Mouse (Mus musculus): ENCODE measurements around the gene Ryr3. TPM values are rescaled to one million over a fixed set of nuclear protein-coding genes. Genes with fewer than 3 reads are reported as not detected.
"Not testable (repeated sequence)": the region's sequence is repeated elsewhere in the genome, so short reads cannot be mapped to it uniquely, and the experiment has no call there.

Gene Ryr3
- total RNA-seq, 2 experiments from 2014 or later: 2.4 to 2.6 TPM

- intact Hi-C loops (cut with DNase I; ENCODE audit: low total_unique reads): no loop called here
- no peak for DNase-seq
Observed at GRCm38 (mm10) chr2:113115897-113116283, 101.0 kb downstream of the Ryr3 start.

GRCm38 (mm10) chr2:113115248-113115896 lies 101.5 kb downstream of the Ryr3 start:
- peak; percentile 17 for DNase-seq
- intact Hi-C loops (cut with DNase I; ENCODE audit: low total_unique reads): no loop called here

- DNase-seq: no peak
- intact Hi-C loops (cut with DNase I; ENCODE audit: low total_unique reads): no loop called here
Observed at GRCm38 (mm10) chr2:113104609-113105008, 112.3 kb downstream of the Ryr3 start.

DNA sequence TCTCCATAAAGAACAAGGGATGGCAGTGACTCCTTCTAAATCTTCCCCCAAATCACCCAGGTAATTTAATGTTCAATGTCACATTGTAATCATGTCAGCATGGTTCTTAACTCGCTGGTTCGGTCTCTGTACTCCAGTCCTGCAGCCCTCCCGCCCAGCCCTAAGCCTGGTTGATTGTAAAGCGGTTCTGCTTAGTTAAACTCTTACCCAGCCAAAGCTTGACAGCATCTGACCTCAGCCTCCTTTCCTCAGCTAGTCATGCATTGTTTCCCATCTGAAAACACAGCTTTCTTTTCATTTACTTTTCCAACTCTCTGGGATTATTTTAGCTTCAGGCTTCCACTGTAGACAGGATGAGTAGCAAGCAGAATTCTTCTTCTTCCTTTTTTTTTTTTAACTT lies 121.7 kb downstream of the Ryr3 start:
- DNase-seq: no peak
- intact Hi-C loops (cut with DNase I; ENCODE audit: low total_unique reads): no loop called here

GRCm38 (mm10) chr2:113094088-113094487 lies 122.8 kb downstream of the Ryr3 start:
- DNase-seq: no peak
- intact Hi-C loops (cut with DNase I; ENCODE audit: low total_unique reads): no loop called here

GRCm38 (mm10) chr2:113092756-113093155 lies 124.1 kb downstream of the Ryr3 start:
- no peak for DNase-seq
- intact Hi-C loops (cut with DNase I; ENCODE audit: low total_unique reads): no loop called here

- intact Hi-C loops (cut with DNase I; ENCODE audit: low total_unique reads): not testable (repeated sequence)
Observed at GRCm38 (mm10) chr2:113091316-113091715, 125.6 kb downstream of the Ryr3 start.

DNA sequence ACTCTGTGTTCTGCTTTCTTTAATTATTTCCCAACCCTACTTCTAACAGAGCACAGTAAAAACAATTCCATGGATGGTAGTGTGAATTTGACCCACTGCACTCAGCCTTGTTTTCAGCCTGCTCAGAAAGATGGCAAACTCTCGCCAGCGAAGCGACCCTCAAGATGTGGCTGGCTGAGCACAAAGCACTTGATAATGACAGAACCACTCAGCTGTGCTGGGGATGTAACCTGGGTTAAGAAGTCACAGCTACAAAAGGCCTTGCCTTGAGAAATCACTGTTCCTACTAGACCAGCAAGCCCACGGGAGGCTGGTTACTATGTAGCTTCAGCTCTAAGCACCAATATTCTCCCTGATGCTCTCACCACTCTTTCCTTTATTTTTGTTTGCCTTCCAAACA lies 140.5 kb downstream of the Ryr3 start:
- no peak for DNase-seq
- intact Hi-C loops (cut with DNase I; ENCODE audit: low total_unique reads): no loop called here

More at GRCm38 (mm10) chr2:113091316-113091715, 125.6 kb downstream of the Ryr3 start:
- not testable (repeated sequence) for DNase-seq

DNA sequence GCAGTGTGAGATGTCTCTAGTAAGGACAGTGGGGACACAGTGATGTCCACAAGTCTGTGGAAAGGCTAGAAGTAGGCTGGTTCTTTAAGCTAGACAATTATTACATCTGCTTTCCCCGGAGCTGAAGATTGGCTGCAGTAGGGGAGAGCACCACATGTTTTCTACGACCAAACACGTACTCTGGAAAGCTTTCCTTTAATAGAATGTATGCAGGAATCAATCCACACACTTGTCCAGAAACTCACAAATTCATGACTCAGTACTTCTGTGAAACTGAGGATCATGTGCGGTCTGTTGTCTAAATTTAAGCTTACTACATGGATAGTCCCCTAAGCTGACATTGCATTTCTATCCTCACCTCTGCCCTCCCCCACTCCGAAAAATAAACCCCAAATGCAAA lies 157.5 kb downstream of the Ryr3 start:
- intact Hi-C loops (cut with DNase I; ENCODE audit: low total_unique reads): no loop called here
- DNase-seq: no peak

- no peak for DNase-seq
- intact Hi-C loops (cut with DNase I; ENCODE audit: low total_unique reads): no loop called here
Observed at GRCm38 (mm10) chr2:113058914-113059313, 158.0 kb downstream of the Ryr3 start.

DNA sequence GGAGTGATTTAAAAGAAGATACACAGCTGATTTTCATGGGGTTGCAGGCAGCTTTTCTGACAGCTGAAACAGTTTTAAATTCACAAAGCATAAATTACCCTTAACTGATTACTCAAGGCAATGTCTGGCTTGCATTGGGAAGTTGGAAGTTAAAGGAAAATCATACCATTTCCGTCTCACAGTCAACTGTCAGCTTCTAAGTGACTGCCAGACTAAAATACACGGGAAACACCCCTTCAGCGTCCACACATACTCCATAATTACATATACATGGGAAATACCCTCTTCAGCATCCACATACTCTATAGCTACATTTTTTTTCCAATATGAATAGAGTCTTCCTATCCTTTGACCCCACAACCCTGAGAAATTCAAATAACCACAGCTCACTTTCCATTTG lies 158.8 kb downstream of the Ryr3 start:
- intact Hi-C loops (cut with DNase I; ENCODE audit: low total_unique reads): no loop called here
- DNase-seq: no peak

DNA sequence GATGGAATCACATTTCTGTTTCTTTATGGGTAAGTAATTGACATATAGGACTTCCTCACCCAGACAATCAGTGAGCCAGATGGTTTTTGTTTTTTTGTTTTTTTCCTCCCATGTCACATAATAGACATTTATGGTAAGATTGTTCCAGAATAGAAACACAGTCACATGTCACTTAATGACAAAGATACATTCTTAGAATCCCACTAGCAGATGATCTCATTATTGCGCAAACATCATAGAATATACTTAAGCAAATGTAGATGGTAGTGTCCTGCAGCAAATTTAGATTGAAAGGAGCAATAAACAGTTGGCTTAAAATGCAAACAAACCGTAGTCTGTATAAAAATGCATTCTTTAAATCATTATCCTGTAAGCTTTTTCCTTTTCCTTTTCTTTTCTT lies 161.3 kb downstream of the Ryr3 start:
- intact Hi-C loops (cut with DNase I; ENCODE audit: low total_unique reads): no loop called here
- DNase-seq: no peak

- intact Hi-C loops (cut with DNase I; ENCODE audit: low total_unique reads): no loop called here
- no peak for DNase-seq
Observed at GRCm38 (mm10) chr2:113049831-113050230, 167.1 kb downstream of the Ryr3 start.

- intact Hi-C loops (cut with DNase I; ENCODE audit: low total_unique reads): no loop called here
- no peak for DNase-seq
Observed at GRCm38 (mm10) chr2:113036550-113036949, 180.3 kb downstream of the Ryr3 start.

DNA sequence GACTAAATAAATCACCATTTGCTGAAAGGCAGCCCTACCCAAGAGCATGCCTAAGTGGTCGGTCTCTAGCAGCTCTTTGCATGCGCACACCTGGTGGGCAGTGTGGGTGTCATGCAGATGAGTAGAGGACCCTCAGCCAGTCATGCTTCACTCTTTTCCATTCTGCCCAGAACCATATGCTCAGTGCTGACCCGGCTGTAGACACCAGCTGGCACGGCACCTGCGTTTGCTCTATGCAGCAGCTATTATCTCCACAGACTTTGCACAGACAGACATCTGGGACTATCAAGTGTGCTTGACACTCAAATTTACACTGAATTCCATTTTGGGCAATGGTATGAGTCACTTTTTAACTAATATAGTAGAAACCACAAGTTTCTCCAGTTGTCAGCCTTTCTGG lies 186.2 kb downstream of the Ryr3 start:
- no peak for DNase-seq

DNA sequence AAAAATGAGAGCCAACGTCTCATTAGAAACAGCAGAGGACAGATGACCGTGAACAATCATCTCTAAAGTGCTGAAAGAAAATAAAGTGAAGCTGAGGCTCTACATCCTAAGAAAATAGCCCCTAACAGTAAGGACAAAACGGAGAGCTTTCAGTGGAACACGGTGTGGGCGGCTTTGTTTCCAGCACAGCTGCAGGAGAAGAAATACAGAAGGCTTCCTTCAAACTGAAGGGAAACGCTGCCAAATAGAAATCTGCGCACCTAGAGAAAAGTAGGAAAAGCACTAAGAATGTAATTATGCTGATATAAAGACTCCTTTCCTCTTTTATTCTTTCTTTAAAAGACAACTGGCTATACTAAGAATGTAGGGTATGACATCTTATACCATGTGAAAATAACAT lies 197.0 kb downstream of the Ryr3 start:
- no peak for DNase-seq
- intact Hi-C loops (cut with DNase I; ENCODE audit: low total_unique reads): no loop called here

More for the DNA sequence above, 186.2 kb downstream of the Ryr3 start:
- intact Hi-C loops (cut with DNase I; ENCODE audit: low total_unique reads): no loop called here

DNA sequence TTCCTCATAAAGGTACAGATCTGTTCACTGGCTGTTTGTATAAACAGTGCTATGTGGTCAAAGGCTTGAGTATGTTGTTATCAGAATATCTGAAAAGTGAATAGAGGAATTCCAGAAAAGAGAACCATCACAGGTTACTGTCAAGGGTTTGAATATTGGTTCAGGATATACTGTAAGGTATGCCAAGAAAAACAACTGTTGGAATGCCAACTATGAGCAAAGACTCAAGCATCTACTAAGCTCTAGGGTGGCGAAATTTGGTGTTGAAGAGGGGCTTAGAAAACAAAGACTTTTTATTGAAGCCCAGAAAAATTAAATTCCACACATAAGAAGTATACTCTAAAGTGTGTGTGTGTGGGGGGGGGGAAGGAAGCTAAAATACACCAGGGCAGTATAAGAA lies 198.6 kb downstream of the Ryr3 start:
- intact Hi-C loops (cut with DNase I; ENCODE audit: low total_unique reads): no loop called here
- no peak for DNase-seq

DNA sequence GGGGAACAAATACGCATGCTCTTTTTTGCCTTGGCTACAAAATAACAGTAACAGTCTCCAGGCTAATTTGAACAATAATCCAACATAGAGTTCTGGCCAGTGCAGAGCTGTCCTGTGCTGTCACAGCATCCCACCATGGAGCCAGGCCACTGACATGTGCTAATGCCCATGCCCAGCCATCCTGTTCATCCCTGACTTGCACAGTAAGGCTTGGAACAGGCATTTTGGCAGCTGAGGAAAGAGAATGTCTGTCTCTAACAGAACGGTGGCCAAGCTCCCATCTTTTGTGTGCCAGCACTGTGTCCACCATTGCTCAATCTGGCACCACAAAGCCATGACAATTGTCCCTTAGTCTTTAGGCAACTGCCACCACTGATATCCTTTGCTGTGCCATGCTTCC lies 200.7 kb downstream of the Ryr3 start:
- DNase-seq: no peak
- intact Hi-C loops (cut with DNase I; ENCODE audit: low total_unique reads): no loop called here

GRCm38 (mm10) chr2:113008961-113009740 lies 207.7 kb downstream of the Ryr3 start:
- intact Hi-C loops (cut with DNase I; ENCODE audit: low total_unique reads): no loop called here
- DNase-seq: no peak

- DNase-seq: no peak
- intact Hi-C loops (cut with DNase I; ENCODE audit: low total_unique reads): no loop called here
Observed at GRCm38 (mm10) chr2:112998498-112998897, 218.4 kb downstream of the Ryr3 start.

DNA sequence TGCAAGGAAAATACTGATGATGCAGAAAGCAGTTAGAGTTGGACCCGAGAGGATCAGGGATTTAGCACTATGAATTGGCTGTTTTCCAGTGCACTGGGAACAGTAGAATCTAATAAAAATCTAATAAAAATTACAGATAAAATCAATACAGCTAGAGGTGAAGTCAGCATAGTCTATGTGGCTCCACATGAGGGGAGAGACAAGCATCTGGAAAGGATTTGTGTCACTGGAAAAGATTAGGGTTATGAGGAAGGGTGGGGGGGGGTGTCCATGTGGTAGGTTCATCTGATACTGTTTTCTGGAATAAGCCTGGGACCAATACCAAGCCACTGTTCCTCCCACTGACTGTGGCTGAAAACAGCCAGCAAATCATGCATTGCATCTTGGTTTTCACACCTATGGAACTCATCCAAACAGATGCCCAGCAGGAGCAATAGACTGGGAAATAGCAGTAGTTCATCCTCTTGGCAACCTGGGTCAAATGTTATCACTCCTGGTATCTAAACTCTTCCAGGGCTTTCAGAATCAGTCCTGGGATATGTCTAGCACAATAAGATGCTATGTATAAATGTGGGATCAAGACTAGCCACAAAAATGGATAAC lies 233.9 kb downstream of the Ryr3 start:
- intact Hi-C loops (cut with DNase I; ENCODE audit: low total_unique reads): no loop called here
- DNase-seq: no peak

Measured in gastrocnemius, postnatal 14 days (tissue).